Mouse (Mus musculus) heart, postnatal 4 days (tissue): Measurements from ENCODE around the gene Cdnf. TPM values are rescaled to one million over a fixed set of nuclear protein-coding genes. Genes with fewer than 3 reads are reported as not detected.

Experiments used
- total RNA-seq, 2 experiments: library from RNA; stranded (reverse); gene quantifications; 2 replicates each; pipeline ENCODE4 v1.2.3; 2021

The Cdnf gene
- total RNA-seq, 2 experiments from 2014 or later = 2.0 to 3.4 TPM

Other genes starting within 250 kb of the Cdnf start
- gene Nmt2, start 228.8 kb upstream of the Cdnf start, total RNA-seq = 10 to 100 TPM; 19.2 to 19.9 TPM
- 1 to 10 TPM; 6.7 to 7.2 TPM for gene Rpp38, start 180.4 kb upstream of the Cdnf start, total RNA-seq
- under 1 TPM in 1 of 2 experiments, not detected in 1; 0.56 TPM for gene Acbd7, start 176.9 kb upstream of the Cdnf start, total RNA-seq
- gene Olah, start 115.8 kb upstream of the Cdnf start, total RNA-seq = not detected
- gene Meig1, start 90.4 kb upstream of the Cdnf start, total RNA-seq = not detected
- gene Dclre1c, start 88.9 kb upstream of the Cdnf start, total RNA-seq = 1 to 10 TPM; 3.4 to 3.5 TPM
- 1 to 10 TPM; 3.1 to 3.6 TPM for gene Suv39h2, start 38.0 kb upstream of the Cdnf start, total RNA-seq
- 1 to 10 TPM; 3.6 to 4.2 TPM for gene Gm45902, start 240 bp upstream of the Cdnf start, total RNA-seq
- gene Hspa14, start 216 bp upstream of the Cdnf start, total RNA-seq = 10 to 100 TPM; 49.4 to 50.4 TPM
- 10 to 100 TPM; 24.3 to 32.0 TPM for gene Fam107b, start 57.5 kb downstream of the Cdnf start, total RNA-seq